Mouse (Mus musculus): ENCODE data around the gene Otog.

DNA sequence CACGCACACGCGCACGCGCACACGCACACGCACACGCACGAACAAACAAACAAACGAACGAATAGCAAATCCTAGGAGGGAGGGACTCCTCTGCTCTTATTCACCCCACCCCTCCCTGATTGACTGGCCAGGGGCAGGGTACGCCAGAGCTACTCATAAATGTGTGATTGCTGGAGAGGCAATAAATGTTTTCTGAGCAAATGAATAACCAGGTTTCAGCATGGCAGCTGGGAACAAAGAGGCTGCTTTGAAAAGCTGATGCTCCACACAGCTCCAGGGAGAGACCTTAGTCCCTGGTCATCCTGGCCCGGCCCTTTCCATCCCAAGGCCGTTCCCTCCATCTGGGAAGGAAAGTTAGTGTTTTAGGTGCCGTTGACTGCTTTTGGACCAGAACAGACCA, 4.4 kb upstream of the Otog start:
- TF ChIP-seq CTCF (conservative IDR thresholded peaks at IDR 0.05; ENCODE audit: low read length) (no peak), POU5F1 (IDR thresholded peaks at IDR 0.05; ENCODE audit: borderline replicate concordance, low read length) (no peak)
